8 mouse cellular contexts compared by ENCODE assay signal in the genomic region with DNA sequence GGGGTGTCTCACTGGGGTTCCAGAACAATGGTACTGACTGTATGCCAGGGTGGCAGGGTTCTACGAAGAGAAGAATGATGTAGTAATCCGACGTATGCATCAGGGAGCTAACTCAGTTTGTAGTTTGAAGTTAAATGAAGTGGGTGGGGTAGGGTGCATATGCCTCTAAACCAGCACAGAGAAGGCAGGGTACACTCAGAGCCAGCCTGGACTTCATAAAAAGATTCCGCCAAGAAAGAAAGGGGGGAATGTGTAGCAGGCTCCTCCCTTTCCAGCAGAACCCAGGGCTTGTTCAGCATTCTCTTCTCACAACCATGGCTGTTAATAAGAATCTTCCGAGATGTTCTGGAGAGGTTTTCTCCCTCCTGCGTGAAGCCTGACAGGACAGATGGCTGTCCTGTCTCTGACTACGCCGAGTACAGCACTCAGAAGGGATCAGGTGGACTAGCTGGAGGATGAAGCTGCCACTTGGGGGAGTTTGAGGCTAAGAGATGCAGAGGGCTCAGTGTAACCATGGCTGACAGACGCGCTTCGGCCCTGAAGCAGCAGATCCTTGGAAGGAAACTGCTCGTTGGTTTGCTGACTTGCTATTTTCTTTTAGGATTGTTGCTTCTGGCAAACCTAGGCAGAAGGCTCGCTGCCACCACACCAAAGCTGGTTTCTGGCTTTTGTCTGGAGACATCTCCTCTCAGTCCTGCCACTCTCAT.
DNase-seq lines count a peak whose midpoint lies in the region; ATAC-seq lines count a peak whose summit lies in the region.

No protein-coding gene starts in this region.

- H3K36me3 ChIP-seq in embryonic facial prominence, embryonic 12.5 days = no peaks in the 10 kb centered on the region
- H3K36me3 ChIP-seq in heart, embryonic 10.5 days = no peaks in the 10 kb centered on the region
- H3K36me3 ChIP-seq in limb, embryonic 15.5 days = no peaks in the 10 kb centered on the region
- H3K36me3 ChIP-seq in neural tube, embryonic 11.5 days (ENCODE audit: control insufficient read depth, insufficient read depth, low read length) = no peaks in the 10 kb centered on the region

- H3K9ac ChIP-seq in embryonic facial prominence, embryonic 12.5 days = no peak overlapping the region
- no peak overlapping the region for H3K9ac ChIP-seq in limb, embryonic 15.5 days
- H3K9ac ChIP-seq in neural tube, embryonic 11.5 days (ENCODE audit: low read length) = no peak overlapping the region

- peak; percentile 82; the same call in 1 of the 2 replicates for ATAC-seq in embryonic facial prominence, embryonic 12.5 days (ENCODE audit: insufficient number of reproducible peaks, insufficient read depth, low FRiP score, low TSS enrichment)
- ATAC-seq in limb, embryonic 15.5 days (ENCODE audit: insufficient number of reproducible peaks, low FRiP score, low TSS enrichment, low read depth) = peak; percentile 76; the same call in 1 of the 2 replicates
- peak; percentile 78 for ATAC-seq in neural tube, embryonic 11.5 days (ENCODE audit: insufficient read depth, low FRiP score, low TSS enrichment)

- H3K4me3 ChIP-seq in embryonic facial prominence, embryonic 12.5 days = no peak overlapping the region
- no peak overlapping the region for H3K4me3 ChIP-seq in heart, embryonic 10.5 days
- no peak overlapping the region for H3K4me3 ChIP-seq in limb, embryonic 15.5 days
- no peak overlapping the region for H3K4me3 ChIP-seq in neural tube, embryonic 11.5 days (ENCODE audit: low read depth, low read length)

- peaks cover 10% of the 10 kb centered on the region; the same call in 1 of the 2 replicates for H3K4me1 ChIP-seq in embryonic facial prominence, embryonic 12.5 days
- peaks cover 11% of the 10 kb centered on the region for H3K4me1 ChIP-seq in heart, embryonic 10.5 days
- peaks cover 26% of the 10 kb centered on the region for H3K4me1 ChIP-seq in limb, embryonic 15.5 days
- H3K4me1 ChIP-seq in neural tube, embryonic 11.5 days (ENCODE audit: control insufficient read depth, insufficient read depth, low read length) = no peaks in the 10 kb centered on the region

- DNase-seq in 416B (ENCODE audit: low read depth) = peak; percentile 63
- DNase-seq in adrenal gland, adult 2 months = peak; percentile 62
- peak; percentile 82 for DNase-seq in heart, embryonic 10.5 days (ENCODE audit: low spot score)
- peak; percentile 76 for DNase-seq in kidney, adult 9 months
- peak; percentile 61 for DNase-seq in neural tube, embryonic 11.5 days (ENCODE audit: low spot score)
- DNase-seq in urinary bladder, postnatal 25 days (ENCODE audit: low spot score) = peak; percentile 15

- no peak overlapping the region for H3K27ac ChIP-seq in embryonic facial prominence, embryonic 12.5 days
- no peak overlapping the region for H3K27ac ChIP-seq in heart, embryonic 10.5 days
- no peak overlapping the region for H3K27ac ChIP-seq in limb, embryonic 15.5 days
- no peak overlapping the region for H3K27ac ChIP-seq in neural tube, embryonic 11.5 days (ENCODE audit: low read depth, low read length)

- H3K4me2 ChIP-seq in embryonic facial prominence, embryonic 12.5 days (replicated peaks) = no peak overlapping the region
- H3K4me2 ChIP-seq in limb, embryonic 15.5 days = no peak overlapping the region
- H3K4me2 ChIP-seq in neural tube, embryonic 11.5 days (ENCODE audit: low read depth) = no peak overlapping the region

- no peaks in the 10 kb centered on the region; the same call in 1 of the 2 replicates for H3K27me3 ChIP-seq in embryonic facial prominence, embryonic 12.5 days
- peaks cover 46% of the 10 kb centered on the region for H3K27me3 ChIP-seq in heart, embryonic 10.5 days (ENCODE audit: insufficient read depth, poor library complexity, severe bottlenecking)
- peaks cover 22% of the 10 kb centered on the region for H3K27me3 ChIP-seq in limb, embryonic 15.5 days
- H3K27me3 ChIP-seq in neural tube, embryonic 11.5 days (ENCODE audit: control insufficient read depth, insufficient read depth, low read length) = no peaks in the 10 kb centered on the region

- no peaks in the 10 kb centered on the region for H3K9me3 ChIP-seq in embryonic facial prominence, embryonic 12.5 days
- H3K9me3 ChIP-seq in heart, embryonic 10.5 days = no peaks in the 10 kb centered on the region
- no peaks in the 10 kb centered on the region for H3K9me3 ChIP-seq in limb, embryonic 15.5 days
- no peaks in the 10 kb centered on the region for H3K9me3 ChIP-seq in neural tube, embryonic 11.5 days (ENCODE audit: control insufficient read depth, low read length)

- WGBS in embryonic facial prominence, embryonic 12.5 days = 37% methylated on average over 13 of the region's 13 CpGs
- 42% methylated on average over 13 of the region's 13 CpGs for WGBS in heart, embryonic 10.5 days
- WGBS in limb, embryonic 15.5 days = 34% methylated on average over 13 of the region's 13 CpGs
- 53% methylated on average over 13 of the region's 13 CpGs for WGBS in neural tube, embryonic 11.5 days

Comparison
In these comparisons a context has a peak if more than half of its experiments do, and no peak if none do; other contexts are left out.
1. DNase-seq: peak in every context shown above with its lines; median percentile 82 in heart, embryonic 10.5 days; 76 in kidney, adult 9 months; 63 in 416B; 62 in adrenal gland, adult 2 months; 61 in neural tube, embryonic 11.5 days; 15 in urinary bladder, postnatal 25 days.